Mouse (Mus musculus) liver, embryonic 14.5 days (tissue): ENCODE results near the gene Ifitm2. TPM values are rescaled to one million over a fixed set of nuclear protein-coding genes. Genes with fewer than 3 reads are reported as not detected.

Experiments
- ATAC-seq: fragments of 200-750 bp; cut with Nextera tagmentation; 2 replicates; pipeline ENCODE4 v1.8.0; 2017; ENCODE audit warnings: moderate number of reproducible peaks, mild to moderate bottlenecking, moderate library complexity; ENCODE audit not compliant: insufficient read depth
- DNase-seq, 3 experiments: peaks; one replicate each; pipeline ENCODE4 v3.0.0-alpha.2; 2012 to 2013; ENCODE audit warnings: low read depth in 3 of 3, low spot score in 3 of 3
- H3K27ac ChIP-seq: fragments of 300-500 bp; sonication (generic); 2 replicates; pipeline ENCODE4 v1.5.1; 2014; ENCODE audit warnings: moderate library complexity, mild to moderate bottlenecking, control low read depth, inconsistent platforms
- H3K27me3 ChIP-seq: fragments of 300-500 bp; sonication (generic); 2 replicates; pipeline ENCODE4 v1.6.1; 2014; ENCODE audit warnings: mild to moderate bottlenecking, low read length, moderate library complexity; ENCODE audit not compliant: control insufficient read depth, insufficient read depth
- H3K36me3 ChIP-seq: fragments of 300-500 bp; sonication (generic); replicated peaks from 2 replicates; pipeline ENCODE4 v1.6.1; 2014; ENCODE audit warnings: low read depth; ENCODE audit not compliant: control insufficient read depth, insufficient read depth
- H3K4me1 ChIP-seq, 2 experiments: fragments of 200-500 bp in 1 of 2; fragments of 300-500 bp in 1 of 2; sonication (generic) in 1 of 2; replicated peaks; 2 replicates each; pipeline ENCODE4 v1.6.1; 2012 to 2014; ENCODE audit warnings: antibody characterized with exemption in 1 of 2, inconsistent platforms in 1 of 2, low read length in 1 of 2; ENCODE audit not compliant: control insufficient read depth in 2 of 2, insufficient read depth in 2 of 2
- H3K4me2 ChIP-seq: fragments of 300-500 bp; sonication (generic); 2 replicates; pipeline ENCODE4 v1.6.1; 2014; ENCODE audit warnings: low read depth, mild to moderate bottlenecking, control low read depth, moderate library complexity
- H3K4me3 ChIP-seq, 2 experiments: fragments of 200-500 bp in 1 of 2; fragments of 300-500 bp in 1 of 2; sonication (generic) in 1 of 2; 2 replicates each; pipeline ENCODE4 v1.5.1; 2012 to 2014; ENCODE audit warnings: low read depth in 2 of 2, low read length in 2 of 2, mild to moderate bottlenecking in 2 of 2, control low read depth in 1 of 2, inconsistent platforms in 1 of 2, moderate library complexity in 1 of 2; ENCODE audit not compliant: insufficient read depth in 1 of 2
- H3K9ac ChIP-seq: fragments of 300-500 bp; sonication (generic); replicated peaks from 2 replicates; pipeline ENCODE4 v1.6.1; 2014; ENCODE audit warnings: mild to moderate bottlenecking, control low read depth, moderate library complexity
- H3K9me3 ChIP-seq: fragments of 300-500 bp; sonication (generic); 2 replicates; pipeline ENCODE4 v1.6.1; 2016; ENCODE audit warnings: low read length, mixed read lengths; ENCODE audit not compliant: control insufficient read depth
- CTCF ChIP-seq: IDR thresholded peaks from 2 replicates; pipeline ENCODE4 v1.5.1; 2016; ENCODE audit warnings: antibody characterized with exemption, low read depth, control low read depth
- EP300 ChIP-seq: IDR thresholded peaks from 2 replicates; pipeline ENCODE4 v1.6.1; 2016; ENCODE audit warnings: antibody characterized with exemption, low read depth
- WGBS: fragments of 180-500 bp; shearing (Covaris S2); extraction: QIAGEN DNeasy Blood & Tissue Kit; methylation state at CpG from one replicate; pipeline ENCODE4 v1.1.7; 2014; ENCODE audit not compliant: insufficient replicate concordance; 5-methylcytosine and 5-hydroxymethylcytosine counted together
- polyA plus RNA-seq, 2 experiments: library from polyadenylated mRNA; depleted of rRNA in 1 of 2; stranded (reverse) in 1 of 2; unstranded in 1 of 2; fragments of >200 nt; fragmentation: Nextera tagmentation in 1 of 2; extraction: Ambion mirVana in 1 of 2; gene quantifications; 2 replicates each; pipeline versions ENCODE4 v1.2.1 to v1.2.3; 2012 to 2014

The Ifitm2 gene
- polyA plus RNA-seq, 2 experiments: 217 to 432 TPM

DNA sequence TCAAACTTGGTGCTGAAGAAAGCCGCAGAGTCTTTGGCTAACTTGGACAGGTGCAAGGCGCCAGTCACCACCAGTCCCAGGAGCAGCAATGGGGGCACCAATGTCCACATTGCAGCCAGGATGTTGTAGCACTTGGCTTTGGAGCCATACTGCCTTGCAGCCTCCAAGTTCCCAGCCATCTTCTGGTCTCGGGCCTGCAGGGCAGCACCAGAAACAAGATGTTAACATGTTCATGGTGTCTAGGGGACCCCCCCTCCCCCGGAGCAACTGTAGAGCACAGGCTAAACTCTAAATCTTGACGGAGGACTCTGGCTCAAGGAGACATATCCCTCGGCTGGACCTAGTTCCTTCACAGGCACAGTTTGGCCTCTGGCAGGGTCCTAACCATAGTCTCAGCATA, 6.5 kb downstream of the Ifitm2 start:
- no peaks in the 10 kb centered on the region for H3K9me3 ChIP-seq
- H3K27me3 ChIP-seq: no peaks in the 10 kb centered on the region
- no peak overlapping the region for H3K9ac ChIP-seq
- DNase-seq (no peak), ATAC-seq (no peak)
- H3K27ac ChIP-seq: no peak overlapping the region
- H3K36me3 ChIP-seq: no peaks in the 10 kb centered on the region; the same call in 1 of the 2 replicates
- 61% methylated on average over 6 of the region's 6 CpGs for WGBS
- H3K4me3 ChIP-seq: no peak overlapping the region
- peaks cover 0 to 17% of the 10 kb centered on the region in 2 experiments; a peak in 2 of 4 replicates for H3K4me1 ChIP-seq
- H3K4me2 ChIP-seq: no peak overlapping the region
- TF ChIP-seq EP300 (no peak), CTCF (no peak)

DNA sequence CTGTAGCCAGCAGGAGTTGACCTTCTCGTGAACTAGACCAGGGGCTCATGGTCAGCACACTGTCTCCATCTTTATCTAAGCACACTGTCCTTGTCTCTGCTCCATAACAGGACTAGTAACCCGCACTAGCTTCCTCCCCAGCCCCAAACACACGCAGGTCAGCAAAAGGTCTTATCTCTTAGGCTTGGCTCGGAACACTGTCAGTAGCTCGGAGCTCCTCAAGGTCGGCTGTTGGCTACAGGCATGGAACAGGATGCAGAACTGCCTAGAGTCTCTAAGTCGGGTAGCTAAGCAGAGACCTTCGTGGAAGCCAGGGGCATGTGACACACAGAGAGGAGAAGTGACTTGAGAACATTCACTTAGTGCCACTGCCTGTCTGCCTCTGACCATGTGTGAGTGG, 7.6 kb downstream of the Ifitm2 start:
- no peak for DNase-seq
- Histone ChIP-seq H3K4me2 (no peak overlapping the region), H3K9ac (no peak overlapping the region), H3K4me3 (no peak overlapping the region), H3K36me3 (no peaks in the 10 kb centered on the region; the same call in 1 of the 2 replicates), H3K4me1 (peaks cover 0 to 13% of the 10 kb centered on the region in 2 experiments; a peak in 2 of 4 replicates), H3K27ac (no peak overlapping the region), H3K9me3 (no peaks in the 10 kb centered on the region), H3K27me3 (no peaks in the 10 kb centered on the region)
- no peak for TF ChIP-seq EP300
- TF ChIP-seq CTCF: no peak
- WGBS: 29% methylated on average over 8 of the region's 8 CpGs
- peak; percentile 16; the same call in 1 of the 2 replicates for ATAC-seq

DNA sequence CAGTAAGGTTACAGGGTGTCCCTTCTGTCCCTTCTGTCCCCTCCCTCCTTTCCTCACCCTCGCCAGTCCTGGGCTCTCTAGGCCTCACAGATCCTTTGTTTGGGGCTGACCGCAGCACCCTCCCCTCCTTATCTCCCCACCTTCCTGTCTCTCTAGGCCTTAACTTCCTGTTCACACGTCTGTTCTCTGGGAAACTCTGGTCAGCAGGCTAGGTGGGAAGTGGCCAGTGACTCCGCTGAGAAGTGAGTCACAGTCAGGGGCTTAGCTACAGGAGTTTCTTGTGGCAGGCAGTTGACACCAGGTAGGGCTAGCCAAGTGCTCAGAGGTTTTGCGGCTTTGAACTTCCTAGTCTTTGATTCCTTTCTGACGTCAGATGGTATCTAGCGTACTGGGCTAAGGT, 8.8 kb downstream of the Ifitm2 start:
- Histone ChIP-seq H3K27ac (no peak overlapping the region), H3K36me3 (no peaks in the 10 kb centered on the region; the same call in 1 of the 2 replicates), H3K9me3 (no peaks in the 10 kb centered on the region), H3K4me3 (no peak overlapping the region), H3K4me1 (peaks cover 0 to 19% of the 10 kb centered on the region in 2 experiments; a peak in 2 of 4 replicates), H3K4me2 (no peak overlapping the region), H3K9ac (no peak overlapping the region), H3K27me3 (no peaks in the 10 kb centered on the region)
- TF ChIP-seq EP300 (no peak), CTCF (no peak)
- peak; percentile 12; the same call in 1 of the 2 replicates for ATAC-seq
- no peak for DNase-seq
- 11% methylated on average over 7 of the region's 7 CpGs for WGBS

DNA sequence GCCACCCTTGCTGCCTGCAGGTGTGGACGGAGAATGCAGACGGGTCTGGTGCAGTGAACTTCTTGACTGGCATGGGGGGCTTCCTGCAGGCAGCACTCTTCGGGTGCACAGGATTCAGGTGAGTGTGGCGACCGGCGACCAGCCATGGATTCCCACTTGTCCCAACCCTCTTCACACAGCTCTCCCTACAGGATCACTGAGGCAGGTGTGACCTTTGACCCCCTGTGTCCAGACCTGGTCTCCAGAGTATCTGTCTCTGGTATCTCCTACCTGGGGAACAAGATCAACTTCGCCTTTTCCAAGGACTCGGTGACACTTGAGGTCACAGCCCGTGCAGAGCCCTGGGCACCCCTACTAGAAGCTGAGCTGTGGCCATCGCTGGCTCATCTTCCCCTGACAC, 9.5 kb downstream of the Ifitm2 start:
- H3K9ac ChIP-seq: no peak overlapping the region
- H3K9me3 ChIP-seq: no peaks in the 10 kb centered on the region
- ATAC-seq: no peak
- DNase-seq: no peak
- TF ChIP-seq CTCF (no peak), EP300 (no peak)
- 64% methylated on average over 10 of the region's 10 CpGs for WGBS
- no peaks in the 10 kb centered on the region; the same call in 1 of the 2 replicates for H3K36me3 ChIP-seq
- peaks cover 0 to 19% of the 10 kb centered on the region in 2 experiments; a peak in 2 of 4 replicates for H3K4me1 ChIP-seq
- no peak overlapping the region for H3K27ac ChIP-seq
- no peaks in the 10 kb centered on the region for H3K27me3 ChIP-seq
- no peak overlapping the region for H3K4me3 ChIP-seq
- H3K4me2 ChIP-seq: no peak overlapping the region

DNA sequence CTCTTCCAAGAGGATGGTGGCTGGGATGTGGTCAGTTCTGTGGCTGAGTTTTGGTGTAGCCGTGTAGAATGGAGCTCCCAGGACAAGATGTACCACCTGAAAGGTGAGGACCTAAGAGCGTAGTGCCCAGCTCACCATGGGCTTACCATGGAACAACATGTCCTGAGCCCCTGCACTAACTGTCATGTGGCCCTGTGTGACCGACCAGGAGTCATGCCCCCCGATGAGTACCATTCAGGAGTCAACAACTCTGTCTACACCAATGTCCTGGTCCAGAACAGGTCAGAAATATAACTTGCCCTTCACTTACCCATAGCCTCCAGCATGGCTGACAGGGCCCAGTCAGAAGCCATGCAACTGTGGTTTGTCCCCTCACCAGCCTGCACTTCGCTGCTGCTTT, 10.5 kb downstream of the Ifitm2 start:
- no peak for ATAC-seq
- H3K27ac ChIP-seq: no peak overlapping the region
- no peak overlapping the region for H3K9ac ChIP-seq

More for the DNA sequence above, 10.5 kb downstream of the Ifitm2 start:
- H3K9me3 ChIP-seq: no peaks in the 10 kb centered on the region
- 72% methylated on average over 5 of the region's 5 CpGs for WGBS
- no peak overlapping the region for H3K4me3 ChIP-seq
- TF ChIP-seq EP300: no peak
- TF ChIP-seq CTCF: no peak
- H3K4me2 ChIP-seq: no peak overlapping the region
- H3K4me1 ChIP-seq: peaks cover 0 to 24% of the 10 kb centered on the region in 2 experiments; a peak in 2 of 4 replicates
- H3K36me3 ChIP-seq: no peaks in the 10 kb centered on the region; the same call in 1 of the 2 replicates
- DNase-seq: no peak
- H3K27me3 ChIP-seq: no peaks in the 10 kb centered on the region
